In genomic region chr7:117381188-117381981, GRCm38 (mm10) we compare ENCODE assay signal across 7 mouse cellular contexts. TPM values are rescaled to one million over a fixed set of nuclear protein-coding genes. Genes with fewer than 3 reads are reported as not detected.
DNase-seq lines count a peak whose midpoint lies in the region; ATAC-seq and TF ChIP-seq lines count a peak whose summit lies in the region.

No protein-coding gene starts in this region.

- DNase-seq in CH12.LX (ENCODE audit: extremely low read depth) (no peak), Patski (ENCODE audit: low read depth, low spot score) (no peak)
- DNase-seq in embryonic facial prominence, embryonic 11.5 days (ENCODE audit: low spot score): peak; percentile 70
- peak; percentile 53 for DNase-seq in heart, postnatal 0 days (ENCODE audit: low spot score)
- DNase-seq in testis, postnatal 10 days (ENCODE audit: low spot score): peak; percentile 70

- TF ChIP-seq CTCF in CH12.LX (conservative IDR thresholded peaks at IDR 0.05 in 1 of 2, IDR thresholded peaks at IDR 0.05 in 1 of 2; ENCODE audit: low read depth in 2 of 2, low read length in 2 of 2) (no peak), Patski (IDR thresholded peaks at IDR 0.05) (no peak)
- TF ChIP-seq CTCF in heart, postnatal 0 days (IDR thresholded peaks at IDR 0.05; ENCODE audit: low read depth): no peak

- H3K9ac ChIP-seq in CH12.LX (ENCODE audit: insufficient read depth, low read depth): peak overlapping the region; percentile 13; the same call in 1 of the 2 replicates
- H3K9ac ChIP-seq in embryonic facial prominence, embryonic 11.5 days (replicated peaks; ENCODE audit: low read length): peak overlapping the region; percentile 80
- H3K9ac ChIP-seq in heart, postnatal 0 days (replicated peaks; ENCODE audit: low read depth, low read length): peak overlapping the region; percentile 66
- H3K9ac ChIP-seq in limb, embryonic 15.5 days: peak overlapping the region; percentile 73
- peak overlapping the region; percentile 85 for H3K9ac ChIP-seq in midbrain, embryonic 16.5 days (ENCODE audit: low read depth, low read length)

- dilution Hi-C loops in CH12.LX (cut with MboI; ENCODE audit: extremely low pct_ligation_motif_present, extremely low pct_unique_long_range_greater_than_20kb, low sequenced_read_pairs): no loop called here

- H3K9me3 ChIP-seq in CH12.LX (replicated peaks; ENCODE audit: low read length): no peaks in the 10 kb centered on the region
- H3K9me3 ChIP-seq in embryonic facial prominence, embryonic 11.5 days (replicated peaks; ENCODE audit: control insufficient read depth, low read length): no peaks in the 10 kb centered on the region
- no peaks in the 10 kb centered on the region for H3K9me3 ChIP-seq in heart, postnatal 0 days (replicated peaks; ENCODE audit: control insufficient read depth, low read length)
- no peaks in the 10 kb centered on the region for H3K9me3 ChIP-seq in limb, embryonic 15.5 days
- no peaks in the 10 kb centered on the region for H3K9me3 ChIP-seq in midbrain, embryonic 16.5 days (replicated peaks; ENCODE audit: control insufficient read depth, low read length, poor library complexity, severe bottlenecking)

- in situ Hi-C loops in CH12.LX (cut with MboI; ENCODE audit: low pct_ligation_motif_present, low pct_unique_long_range_greater_than_20kb, low sequenced_read_pairs): loop anchor here (5.0 to 10.0 kb wide), 2 partner anchors 173 to 231 kb away; no protein-coding TSS in a partner anchor
- in situ Hi-C loops in Patski (cut with MboI; ENCODE audit: low pct_unique_long_range_greater_than_20kb): loop anchor here (5.0 kb wide), 5 partner anchors 91 to 721 kb away; no protein-coding TSS in a partner anchor

- H3K27me3 ChIP-seq in CH12.LX (replicated peaks) (peaks cover 41% of the 10 kb centered on the region), Patski (no peaks in the 10 kb centered on the region)
- H3K27me3 ChIP-seq in embryonic facial prominence, embryonic 11.5 days (ENCODE audit: control insufficient read depth, insufficient read depth, low read length): no peaks in the 10 kb centered on the region
- H3K27me3 ChIP-seq in heart, postnatal 0 days (ENCODE audit: control insufficient read depth, insufficient read depth, low read length): peaks cover 15% of the 10 kb centered on the region
- 0 out of 2 replicates have a peak, but pooled peaks cover 14% of the 10 kb centered on the region for H3K27me3 ChIP-seq in limb, embryonic 15.5 days
- H3K27me3 ChIP-seq in midbrain, embryonic 16.5 days (ENCODE audit: control insufficient read depth, insufficient read depth, low read depth, low read length): peaks cover 3% of the 10 kb centered on the region; the same call in 1 of the 2 replicates

- peak; percentile 18 for ATAC-seq in Patski
- peak; percentile 78 for ATAC-seq in embryonic facial prominence, embryonic 11.5 days (replicated peaks; ENCODE audit: insufficient number of reproducible peaks, low FRiP score, low TSS enrichment, low read depth)
- ATAC-seq in heart, postnatal 0 days (ENCODE audit: insufficient read depth, low read depth): peak; percentile 45
- peak; percentile 55 for ATAC-seq in limb, embryonic 15.5 days (ENCODE audit: insufficient number of reproducible peaks, low FRiP score, low TSS enrichment, low read depth)
- ATAC-seq in midbrain, embryonic 16.5 days: peak; percentile 79

- TF ChIP-seq EP300 in CH12.LX (IDR thresholded peaks at IDR 0.05; ENCODE audit: low read length): no peak
- TF ChIP-seq EP300 in heart, postnatal 0 days (IDR thresholded peaks at IDR 0.05; ENCODE audit: low read depth): no peak

- H3K79me2 ChIP-seq in CH12.LX (replicated peaks; ENCODE audit: control insufficient read depth, extremely low read depth, insufficient read depth, poor library complexity, severe bottlenecking): no peaks in the 10 kb centered on the region

- no peak for TF ChIP-seq RAD21 in CH12.LX (IDR thresholded peaks at IDR 0.05; ENCODE audit: low read depth, low read length)

- no peak for TF ChIP-seq POLR2A in CH12.LX (IDR thresholded peaks at IDR 0.05; ENCODE audit: low read depth, low read length)

- POLR2A ChIA-PET in Patski (lab: Charles Lee): no interaction called here

- under 1% methylated on average over 48 of the region's 64 CpGs for WGBS in embryonic facial prominence, embryonic 11.5 days
- WGBS in heart, postnatal 0 days: under 1% methylated on average over 52 of the region's 64 CpGs
- WGBS in limb, embryonic 15.5 days: 0% methylated on average over 64 of the region's 64 CpGs
- under 1% methylated on average over 54 of the region's 64 CpGs for WGBS in midbrain, embryonic 16.5 days

- H3K27ac ChIP-seq in CH12.LX (ENCODE audit: insufficient read depth, low read depth): no peak overlapping the region
- peak overlapping the region; percentile 62 for H3K27ac ChIP-seq in embryonic facial prominence, embryonic 11.5 days (replicated peaks; ENCODE audit: low read depth, low read length)
- peak overlapping the region; percentile 61; the same call in 1 of the 2 replicates for H3K27ac ChIP-seq in heart, postnatal 0 days (ENCODE audit: low read depth)
- peak overlapping the region; percentile 91 for H3K27ac ChIP-seq in limb, embryonic 15.5 days
- peak overlapping the region; percentile 85 for H3K27ac ChIP-seq in midbrain, embryonic 16.5 days (ENCODE audit: low read length)

- H3K4me1 ChIP-seq in CH12.LX (ENCODE audit: control insufficient read depth in 1 of 2, insufficient read depth in 2 of 2): peaks cover 4 to 41% of the 10 kb centered on the region in 2 experiments; a peak in 3 of 4 replicates
- H3K4me1 ChIP-seq in embryonic facial prominence, embryonic 11.5 days (ENCODE audit: control insufficient read depth, insufficient read depth, low read length): no peaks in the 10 kb centered on the region
- no peaks in the 10 kb centered on the region for H3K4me1 ChIP-seq in heart, postnatal 0 days (ENCODE audit: control insufficient read depth, insufficient read depth)
- H3K4me1 ChIP-seq in limb, embryonic 15.5 days: peaks cover 26% of the 10 kb centered on the region
- H3K4me1 ChIP-seq in midbrain, embryonic 16.5 days (ENCODE audit: control insufficient read depth, insufficient read depth, low read length): peaks cover 16% of the 10 kb centered on the region

- CTCF ChIA-PET in Patski (lab: Charles Lee): interaction anchor here (1.3 to 2.6 kb wide), 2 partner anchors 92 to 501 kb away, joined by 3 to 9 read pairs; no protein-coding TSS in a partner anchor

- H3K4me3 ChIP-seq in CH12.LX (replicated peaks in 1 of 3; ENCODE audit: low read depth in 2 of 3, low read length in 2 of 3, poor library complexity in 1 of 3): peak overlapping the region; percentile 58 to 69 (median 65)
- H3K4me3 ChIP-seq in embryonic facial prominence, embryonic 11.5 days (ENCODE audit: low read depth, low read length): peak overlapping the region; percentile 79
- peak overlapping the region; percentile 90 for H3K4me3 ChIP-seq in heart, postnatal 0 days (ENCODE audit: low read depth, low read length)
- H3K4me3 ChIP-seq in limb, embryonic 15.5 days: peak overlapping the region; percentile 92
- peak overlapping the region; percentile 85 for H3K4me3 ChIP-seq in midbrain, embryonic 16.5 days (ENCODE audit: low read depth, low read length)

- H3K4me2 ChIP-seq in CH12.LX (ENCODE audit: insufficient read depth, low read depth, poor library complexity, severe bottlenecking): peak overlapping the region; percentile 81
- H3K4me2 ChIP-seq in embryonic facial prominence, embryonic 11.5 days (ENCODE audit: low read depth, low read length): peak overlapping the region; percentile 67
- peak overlapping the region; percentile 95 for H3K4me2 ChIP-seq in heart, postnatal 0 days (ENCODE audit: low read depth, low read length)
- peak overlapping the region; percentile 87 for H3K4me2 ChIP-seq in limb, embryonic 15.5 days
- peak overlapping the region; percentile 82 for H3K4me2 ChIP-seq in midbrain, embryonic 16.5 days (ENCODE audit: low read length)

- H3K36me3 ChIP-seq in CH12.LX (replicated peaks in 1 of 2; ENCODE audit: control insufficient read depth in 1 of 2, insufficient read depth in 1 of 2, low read length in 1 of 2): no peaks in the 10 kb centered on the region
- no peaks in the 10 kb centered on the region for H3K36me3 ChIP-seq in embryonic facial prominence, embryonic 11.5 days (replicated peaks; ENCODE audit: control insufficient read depth, insufficient read depth, low read depth, low read length)
- no peaks in the 10 kb centered on the region for H3K36me3 ChIP-seq in heart, postnatal 0 days (replicated peaks; ENCODE audit: control insufficient read depth, insufficient read depth, low read length)
- no peaks in the 10 kb centered on the region for H3K36me3 ChIP-seq in limb, embryonic 15.5 days
- no peaks in the 10 kb centered on the region for H3K36me3 ChIP-seq in midbrain, embryonic 16.5 days (ENCODE audit: control insufficient read depth, insufficient read depth, low read length)

TF ChIP-seq in CH12.LX, 34 proteins besides CTCF, POLR2A, EP300 and RAD21 (continues in another document):
- no peak for TF ChIP-seq RCOR1 (conservative IDR thresholded peaks at IDR 0.05; ENCODE audit: low read depth, low read length)
- TF ChIP-seq PAX5 (IDR thresholded peaks at IDR 0.05; ENCODE audit: low read length): no peak
- TF ChIP-seq ELF1 (IDR thresholded peaks at IDR 0.05; ENCODE audit: low read depth, low read length): no peak
- no peak for TF ChIP-seq CHD1 (IDR thresholded peaks at IDR 0.05; ENCODE audit: low read depth, low read length)
- TF ChIP-seq MAX (IDR thresholded peaks at IDR 0.05; ENCODE audit: low read length): no peak
- TF ChIP-seq HCFC1 (IDR thresholded peaks at IDR 0.05; ENCODE audit: low read depth, low read length): no peak
- TF ChIP-seq NELFE (IDR thresholded peaks at IDR 0.05; ENCODE audit: low read depth, low read length): no peak
- no peak for TF ChIP-seq ZNF384 (IDR thresholded peaks at IDR 0.05; ENCODE audit: low read depth, low read length)
- no peak for TF ChIP-seq MYC (IDR thresholded peaks at IDR 0.05; ENCODE audit: low read depth, low read length)
- no peak for TF ChIP-seq KAT2A (IDR thresholded peaks at IDR 0.05; ENCODE audit: insufficient replicate concordance, low read length)
- TF ChIP-seq UBTF (IDR thresholded peaks at IDR 0.05; ENCODE audit: low read depth, low read length): no peak
- no peak for TF ChIP-seq TCF12 (IDR thresholded peaks at IDR 0.05; ENCODE audit: low read depth, low read length)
- TF ChIP-seq E2F4 (IDR thresholded peaks at IDR 0.05; ENCODE audit: insufficient replicate concordance, low read depth, low read length): no peak

RNA-seq across cellular contexts. Expression of gene Xylt1, which starts 0.6 kb away (rescaled TPM):
- total RNA-seq in CH12.LX (2012; rRNA removed) (0.38 and 0.88 TPM in 2 replicates), CH12.LX (2014; rRNA removed) (0.35 and 0.38 TPM in 2 replicates)
- polyA plus RNA-seq in CH12.LX (2012; ENCODE audit: insufficient read length, low read depth) (0.72 and 0.84 TPM in 2 replicates), Patski (2021) (20.1 TPM)
- polyA plus RNA-seq in embryonic facial prominence, embryonic 11.5 days (2014; fragmentation: Nextera tagmentation; extraction: Ambion mirVana): 1.4 and 1.5 TPM in 2 replicates
- total RNA-seq in heart, postnatal 0 days (2014; rRNA removed; ENCODE audit: low replicate concordance): 1.7 and 8.9 TPM in 2 replicates
- 0.36 and 0.40 TPM in 2 replicates for polyA plus RNA-seq in heart, postnatal 0 days (2015; fragmentation: Nextera tagmentation; extraction: Ambion mirVana)
- polyA plus RNA-seq in limb, embryonic 15.5 days (2015; fragmentation: Nextera tagmentation; extraction: Ambion mirVana): 2.5 and 2.9 TPM in 2 replicates
- 2.1 and 2.5 TPM in 2 replicates for polyA plus RNA-seq in midbrain, embryonic 16.5 days (2015; fragmentation: Nextera tagmentation; extraction: Ambion mirVana)

Comparison
In these comparisons a context has a peak if more than half of its experiments do, and no peak if none do; other contexts are left out.
1. DNase-seq: peak in embryonic facial prominence, embryonic 11.5 days (single experiment), heart, postnatal 0 days (single experiment) and testis, postnatal 10 days (single experiment); none in CH12.LX (single experiment) and Patski (single experiment).
2. H3K9ac ChIP-seq: peak in every context shown above with its lines; median percentile 85 in midbrain, embryonic 16.5 days; 80 in embryonic facial prominence, embryonic 11.5 days; 73 in limb, embryonic 15.5 days; 66 in heart, postnatal 0 days; 13 in CH12.LX.
3. ATAC-seq: peak in every context shown above with its lines; median percentile 79 in midbrain, embryonic 16.5 days; 78 in embryonic facial prominence, embryonic 11.5 days; 55 in limb, embryonic 15.5 days; 45 in heart, postnatal 0 days; 18 in Patski.
4. Peak in every context shown above with its lines, with median percentiles within 50 percentile points of each other: H3K4me2 ChIP-seq and H3K4me3 ChIP-seq.